Mouse (Mus musculus) G1E (cell line): ENCODE results near the gene Dynlrb1. TPM values are rescaled to one million over a fixed set of nuclear protein-coding genes. Genes with fewer than 3 reads are reported as not detected.

Source experiments
- ATAC-seq: 2 replicates; pipeline ENCODE4 v1.8.0; 2016; ENCODE audit warnings: mild to moderate bottlenecking; ENCODE audit not compliant: insufficient number of reproducible peaks, poor library complexity, low FRiP score, severe bottlenecking; ENCODE audit errors: extremely low read depth
- DNase-seq: peaks from one replicate; pipeline ENCODE4 v3.0.0; 2012; ENCODE audit warnings: low spot score
- H3K27me3 ChIP-seq: 2 replicates; pipeline ENCODE4 v1.6.1; 2012; ENCODE audit warnings: mild to moderate bottlenecking, low read length, inconsistent platforms; ENCODE audit not compliant: insufficient read depth
- H3K36me3 ChIP-seq: replicated peaks from 2 replicates; pipeline ENCODE3; 2012; ENCODE audit warnings: mild to moderate bottlenecking, inconsistent platforms
- H3K4me1 ChIP-seq: 2 replicates; pipeline ENCODE4 v1.6.1; 2012; ENCODE audit warnings: low read depth, low read length, inconsistent platforms, mixed read lengths; ENCODE audit not compliant: insufficient read depth
- H3K4me3 ChIP-seq: 2 replicates; pipeline ENCODE4 v1.5.1; 2012; ENCODE audit warnings: low read depth, mild to moderate bottlenecking, inconsistent platforms, low read length, moderate library complexity, mixed read lengths
- H3K9me3 ChIP-seq: replicated peaks from 2 replicates; pipeline ENCODE4 v1.6.1; 2012; ENCODE audit warnings: inconsistent platforms
- CTCF ChIP-seq: IDR thresholded peaks from 2 replicates; pipeline ENCODE4 v1.5.1; 2012; ENCODE audit warnings: low read depth, low read length, inconsistent platforms, mixed read lengths
- GATA1 ChIP-seq: IDR thresholded peaks from 2 replicates; pipeline ENCODE4 v1.6.1; 2012; ENCODE audit warnings: borderline replicate concordance, low read length, inconsistent platforms, mixed read lengths
- GATA2 ChIP-seq: IDR thresholded peaks from 2 replicates; pipeline ENCODE4 v1.6.1; 2012; ENCODE audit warnings: low read depth, low read length, inconsistent platforms, borderline replicate concordance
- POLR2AphosphoS5 ChIP-seq: IDR thresholded peaks from 2 replicates; pipeline ENCODE4 v1.6.1; 2012; ENCODE audit warnings: low read depth, low read length, inconsistent platforms; ENCODE audit not compliant: insufficient replicate concordance
- TAL1 ChIP-seq: conservative IDR thresholded peaks from 2 replicates; pipeline ENCODE4 v1.6.1; 2012; ENCODE audit warnings: low read depth, low read length, inconsistent platforms, mixed read lengths
- polyA plus RNA-seq: library from polyadenylated mRNA; stranded (reverse); fragments of >175 nt; gene quantifications from 2 replicates; pipeline ENCODE4 v1.2.3, GENCODE M21; 2012
- total RNA-seq, 2 experiments: library from RNA; stranded (forward) in 1 of 2; stranded (reverse) in 1 of 2; fragments of 200-1000 nt in 1 of 2; fragments of >200 nt in 1 of 2; fragmentation: Nextera tagmentation in 1 of 2; gene quantifications; 2 replicates each; pipeline ENCODE4 v1.2.3; 2014 to 2017

Gene Dynlrb1
- total and polyA plus RNA-seq, 3 experiments, result 117 to 291 (median 200) TPM

DNA sequence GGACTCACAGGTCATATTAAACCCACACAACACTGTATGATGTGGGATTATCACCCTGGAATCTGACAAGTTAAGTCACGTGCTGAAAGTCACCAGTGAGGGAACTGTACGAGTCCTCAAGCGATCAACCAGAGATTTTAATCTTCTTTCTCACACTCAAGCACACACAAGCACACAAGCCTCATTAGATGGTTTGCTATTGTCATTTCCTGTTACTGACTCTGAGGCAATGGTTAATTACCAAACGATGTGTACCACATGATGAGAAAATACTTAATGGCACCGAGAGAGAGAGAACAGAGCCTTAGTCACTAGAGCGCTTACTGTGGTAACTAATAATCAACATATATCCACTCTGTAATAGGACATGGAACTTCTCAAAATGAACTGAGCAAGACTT lies 49.4 kb downstream of the Dynlrb1 start:
- no peak for TF ChIP-seq POLR2AphosphoS5
- no peak for TF ChIP-seq GATA1
- no peak for TF ChIP-seq TAL1
- TF ChIP-seq CTCF, result no peak
- TF ChIP-seq GATA2, result no peak
- Histone ChIP-seq H3K4me3 (no peak overlapping the region), H3K9me3 (no peaks in the 10 kb centered on the region), H3K4me1 (no peaks in the 10 kb centered on the region), H3K27me3 (no peaks in the 10 kb centered on the region), H3K36me3 (peaks cover 73% of the 10 kb centered on the region)
- ATAC-seq, result no peak
- DNase-seq, result no peak

DNA sequence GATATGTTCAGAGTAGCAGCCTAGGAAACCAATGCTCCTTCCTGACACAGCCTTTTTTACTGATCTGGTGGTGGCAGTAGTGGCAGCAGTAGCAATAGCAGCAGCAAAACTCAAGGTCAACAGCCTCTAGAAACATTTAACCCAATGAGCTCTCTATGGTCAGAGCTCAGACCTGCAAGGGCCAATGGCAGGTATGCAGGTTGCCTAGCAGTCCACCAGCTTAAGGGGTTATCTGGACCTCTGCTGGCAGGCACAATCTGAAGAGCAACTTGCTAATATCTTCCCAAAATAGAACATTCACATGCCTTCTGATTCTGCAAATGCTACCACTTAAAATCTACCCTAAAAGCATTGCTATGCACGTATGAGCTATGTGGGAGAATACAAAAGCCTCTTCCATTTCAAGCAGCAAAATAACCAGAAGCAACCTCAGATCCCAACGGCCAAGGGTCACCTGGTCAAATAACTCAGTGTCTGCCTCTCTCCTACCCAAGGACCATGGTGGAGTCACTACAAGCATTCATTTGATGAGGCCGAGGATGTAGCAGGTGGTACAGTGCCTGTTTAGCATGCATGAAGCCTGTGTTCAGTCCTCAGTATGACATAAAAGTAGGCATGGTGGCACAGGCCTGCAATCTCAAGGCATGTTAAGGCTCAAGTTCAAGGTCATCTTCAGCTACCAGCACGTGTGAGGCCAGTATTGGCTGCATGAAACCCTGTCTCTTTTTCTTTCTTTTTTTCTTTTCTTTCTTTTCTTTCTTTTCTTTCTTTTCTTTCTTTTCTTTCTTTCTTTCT lies 51.3 kb downstream of the Dynlrb1 start:
- Histone ChIP-seq H3K9me3 (no peaks in the 10 kb centered on the region), H3K36me3 (peaks cover 77% of the 10 kb centered on the region), H3K27me3 (no peaks in the 10 kb centered on the region), H3K4me1 (no peaks in the 10 kb centered on the region), H3K4me3 (no peak overlapping the region)
- no peak for ATAC-seq
- no peak for DNase-seq
- TF ChIP-seq TAL1, result no peak
- no peak for TF ChIP-seq GATA1
- no peak for TF ChIP-seq CTCF
- TF ChIP-seq POLR2AphosphoS5, result no peak
- TF ChIP-seq GATA2, result no peak

DNA sequence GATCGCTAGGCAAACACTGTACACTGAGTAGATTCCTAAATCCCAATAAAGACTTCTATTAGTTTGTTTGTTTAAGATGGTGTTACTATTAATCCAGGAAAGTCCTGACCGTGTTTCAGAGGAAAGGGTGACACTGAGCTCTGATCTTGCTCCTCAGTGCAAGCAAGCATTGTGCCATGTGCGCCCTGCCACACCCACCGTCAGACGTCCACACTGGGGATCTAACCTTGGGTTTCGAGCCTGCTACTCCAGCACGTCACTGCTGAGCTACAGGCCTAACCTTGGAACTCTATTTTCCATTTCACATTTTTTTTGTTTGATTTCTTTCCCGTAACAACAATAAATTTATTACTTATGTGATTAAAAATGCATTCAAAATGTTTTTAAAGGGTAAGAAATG lies 53.7 kb downstream of the Dynlrb1 start:
- no peaks in the 10 kb centered on the region for H3K9me3 ChIP-seq
- DNase-seq (no peak), ATAC-seq (no peak)
- no peaks in the 10 kb centered on the region for H3K27me3 ChIP-seq
- no peak overlapping the region for H3K4me3 ChIP-seq
- no peaks in the 10 kb centered on the region for H3K4me1 ChIP-seq
- peaks cover 72% of the 10 kb centered on the region for H3K36me3 ChIP-seq
- TF ChIP-seq TAL1 (no peak), GATA1 (no peak), GATA2 (no peak), CTCF (no peak), POLR2AphosphoS5 (no peak)

DNA sequence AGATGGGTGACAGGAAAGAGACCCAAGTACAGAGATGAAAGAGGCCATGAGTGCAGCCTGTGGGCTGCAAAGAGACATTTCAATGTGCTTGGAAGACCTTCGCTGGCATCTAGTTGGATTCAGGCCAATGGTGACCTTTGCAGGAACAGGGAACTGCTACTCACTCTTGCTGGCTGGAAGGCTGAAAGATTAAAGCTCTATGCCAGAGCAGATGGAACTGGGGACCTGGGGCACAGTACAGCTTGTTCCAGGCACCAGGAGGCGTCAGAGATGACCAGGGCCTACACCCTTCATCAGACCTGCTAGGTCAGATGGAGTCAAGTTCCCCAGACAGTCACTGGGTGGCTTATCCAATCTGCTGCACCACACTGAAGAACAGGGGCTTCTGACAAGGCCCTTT lies 57.0 kb downstream of the Dynlrb1 start:
- no peak for TF ChIP-seq GATA2
- TF ChIP-seq CTCF, result no peak
- TF ChIP-seq POLR2AphosphoS5, result no peak
- no peak for TF ChIP-seq TAL1
- no peak for TF ChIP-seq GATA1
- ATAC-seq, result no peak
- Histone ChIP-seq H3K9me3 (no peaks in the 10 kb centered on the region), H3K36me3 (peaks cover 83% of the 10 kb centered on the region), H3K27me3 (no peaks in the 10 kb centered on the region), H3K4me3 (no peak overlapping the region), H3K4me1 (no peaks in the 10 kb centered on the region)
- DNase-seq, result no peak

DNA sequence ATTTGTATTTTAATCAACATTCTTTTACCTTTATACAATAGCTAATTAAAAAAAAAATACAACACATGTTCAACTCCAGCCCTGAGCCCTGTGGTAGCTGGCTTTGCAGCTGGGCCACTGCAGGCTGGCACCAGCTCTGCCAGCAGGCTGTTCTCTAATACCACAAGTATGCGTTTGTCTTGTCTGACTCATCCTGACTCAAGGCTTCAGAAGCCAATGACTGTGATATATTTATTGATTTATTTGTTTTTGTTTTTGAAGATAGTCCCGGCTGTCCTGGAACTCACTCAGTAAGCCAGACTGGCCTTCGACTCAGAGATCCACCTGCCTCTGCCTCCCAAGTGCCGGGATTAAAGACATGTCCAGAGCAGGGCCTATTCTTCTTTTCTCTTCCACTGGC lies 57.6 kb downstream of the Dynlrb1 start:
- ATAC-seq, result no peak
- Histone ChIP-seq H3K4me1 (no peaks in the 10 kb centered on the region), H3K27me3 (no peaks in the 10 kb centered on the region), H3K9me3 (no peaks in the 10 kb centered on the region), H3K36me3 (peaks cover 87% of the 10 kb centered on the region), H3K4me3 (no peak overlapping the region)
- no peak for DNase-seq
- no peak for TF ChIP-seq GATA2
- no peak for TF ChIP-seq POLR2AphosphoS5
- TF ChIP-seq TAL1, result no peak
- TF ChIP-seq CTCF, result no peak
- TF ChIP-seq GATA1, result no peak

DNA sequence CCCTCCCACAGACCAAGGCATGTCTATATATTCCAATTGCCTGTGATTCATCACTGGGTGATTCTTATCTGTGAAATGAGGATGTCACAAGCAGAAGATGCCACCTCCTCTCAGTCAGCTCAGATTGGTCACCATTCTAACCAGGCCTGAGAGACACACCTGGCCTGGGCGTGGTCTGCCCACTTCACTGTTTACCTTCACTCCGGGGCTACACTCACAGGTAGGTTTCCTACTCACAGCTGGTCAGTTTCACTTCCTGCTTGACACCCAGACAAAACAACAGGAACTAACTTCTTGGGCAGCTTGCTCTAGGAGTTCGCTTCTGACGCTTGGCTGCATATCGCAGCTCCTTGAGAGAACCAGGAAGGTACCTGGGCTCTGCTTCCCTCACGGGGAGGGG lies 59.1 kb downstream of the Dynlrb1 start:
- H3K27me3 ChIP-seq, result no peaks in the 10 kb centered on the region
- no peaks in the 10 kb centered on the region for H3K9me3 ChIP-seq
- no peak overlapping the region for H3K4me3 ChIP-seq
- H3K36me3 ChIP-seq, result peaks cover 89% of the 10 kb centered on the region
- ATAC-seq (no peak), DNase-seq (no peak)
- no peak for TF ChIP-seq GATA2
- no peak for TF ChIP-seq TAL1
- no peak for TF ChIP-seq CTCF
- TF ChIP-seq GATA1, result no peak
- TF ChIP-seq POLR2AphosphoS5, result no peak
- no peaks in the 10 kb centered on the region for H3K4me1 ChIP-seq

DNA sequence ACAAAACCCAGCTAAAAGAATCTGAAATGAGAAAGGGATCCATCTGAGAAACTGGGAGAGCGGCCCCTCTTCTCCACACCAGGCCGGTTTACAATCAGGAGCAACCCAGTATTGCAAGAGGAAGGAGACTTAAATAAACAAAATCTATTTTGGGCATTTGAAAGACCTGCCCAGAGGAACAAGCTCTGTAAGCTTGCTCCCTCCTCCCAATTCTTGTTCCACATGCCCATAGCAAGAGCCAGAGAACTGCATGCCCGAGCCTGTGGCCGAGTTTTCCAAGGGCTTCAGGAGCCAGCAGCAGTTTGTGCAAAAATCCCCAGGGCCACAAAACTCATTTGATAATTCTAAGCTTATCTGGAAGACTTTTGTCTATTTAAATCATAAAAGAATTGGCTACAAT lies 63.2 kb downstream of the Dynlrb1 start:
- H3K4me3 ChIP-seq, result no peak overlapping the region
- H3K36me3 ChIP-seq, result peaks cover 93% of the 10 kb centered on the region
- H3K9me3 ChIP-seq, result no peaks in the 10 kb centered on the region
- H3K4me1 ChIP-seq, result no peaks in the 10 kb centered on the region
- ATAC-seq (no peak), DNase-seq (no peak)
- H3K27me3 ChIP-seq, result no peaks in the 10 kb centered on the region
- TF ChIP-seq TAL1, result no peak
- no peak for TF ChIP-seq CTCF
- no peak for TF ChIP-seq GATA2
- no peak for TF ChIP-seq GATA1
- no peak for TF ChIP-seq POLR2AphosphoS5

Other genes starting within 250 kb of the Dynlrb1 start
- gene Gm14226, start 218.3 kb upstream of the Dynlrb1 start, total RNA-seq (2014; fragmentation: Nextera tagmentation), result not detected in 2 replicates
- gene Gm14226, start 218.3 kb upstream of the Dynlrb1 start, total RNA-seq (2017), result 0.06 and 0.11 TPM in 2 replicates
- not detected in 2 replicates for gene Gm14226, start 218.3 kb upstream of the Dynlrb1 start, polyA plus RNA-seq
- 73.3 and 86.1 TPM in 2 replicates for gene Ahcy, start 162.0 kb upstream of the Dynlrb1 start, total RNA-seq (2014; fragmentation: Nextera tagmentation)
- gene Ahcy, start 162.0 kb upstream of the Dynlrb1 start, total RNA-seq (2017), result 13.5 and 13.7 TPM in 2 replicates
- gene Ahcy, start 162.0 kb upstream of the Dynlrb1 start, polyA plus RNA-seq, result 11.7 and 31.8 TPM in 2 replicates
- 65.6 and 66.5 TPM in 2 replicates for gene Itch, start 103.0 kb upstream of the Dynlrb1 start, total RNA-seq (2014; fragmentation: Nextera tagmentation)
- 53.9 and 63.4 TPM in 2 replicates for gene Itch, start 103.0 kb upstream of the Dynlrb1 start, total RNA-seq (2017)
- gene Itch, start 103.0 kb upstream of the Dynlrb1 start, polyA plus RNA-seq, result 1.8 TPM in 2 replicates
- gene Map1lc3a, start 39.8 kb downstream of the Dynlrb1 start, total RNA-seq (2014; fragmentation: Nextera tagmentation), result not detected in 2 replicates
- 2.3 and 9.6 TPM in 2 replicates for gene Map1lc3a, start 39.8 kb downstream of the Dynlrb1 start, total RNA-seq (2017)
- gene Map1lc3a, start 39.8 kb downstream of the Dynlrb1 start, polyA plus RNA-seq, result 7.1 and 10.4 TPM in 2 replicates
- gene Pigu, start 120.9 kb downstream of the Dynlrb1 start, total RNA-seq (2014; fragmentation: Nextera tagmentation), result 43.3 and 49.1 TPM in 2 replicates
- gene Pigu, start 120.9 kb downstream of the Dynlrb1 start, total RNA-seq (2017), result 28.5 TPM in 2 replicates
- 12.3 and 13.0 TPM in 2 replicates for gene Pigu, start 120.9 kb downstream of the Dynlrb1 start, polyA plus RNA-seq
- gene Trp53inp2, start 144.5 kb downstream of the Dynlrb1 start, total RNA-seq (2014; fragmentation: Nextera tagmentation), result 6.2 and 8.6 TPM in 2 replicates
- gene Trp53inp2, start 144.5 kb downstream of the Dynlrb1 start, total RNA-seq (2017), result 3.3 and 4.4 TPM in 2 replicates
- gene Trp53inp2, start 144.5 kb downstream of the Dynlrb1 start, polyA plus RNA-seq, result 2.3 and 2.8 TPM in 2 replicates
- gene Ncoa6, start 237.4 kb downstream of the Dynlrb1 start, total RNA-seq (2014; fragmentation: Nextera tagmentation), result 89.8 and 99.2 TPM in 2 replicates
- 15.0 and 15.7 TPM in 2 replicates for gene Ncoa6, start 237.4 kb downstream of the Dynlrb1 start, total RNA-seq (2017)
- 47.3 and 48.8 TPM in 2 replicates for gene Ncoa6, start 237.4 kb downstream of the Dynlrb1 start, polyA plus RNA-seq